Mouse (Mus musculus) heart, adult 2 months (tissue): ENCODE data around the gene Olfr372. TPM values are rescaled to one million over a fixed set of nuclear protein-coding genes. Genes with fewer than 3 reads are reported as not detected.
"Not testable (repeated sequence)": the region's sequence is repeated elsewhere in the genome, so short reads cannot be mapped to it uniquely, and the experiment has no call there.

Experiments
- DNase-seq, 2 experiments: peaks; one replicate each; pipeline ENCODE4 v3.0.0; 2021
- H3K27ac ChIP-seq: fragments of 200-600 bp; 2 replicates; pipeline ENCODE4 v1.8.1; 2022
- H3K27me3 ChIP-seq: fragments of 200-500 bp; 2 replicates; pipeline ENCODE4 v1.6.1; 2012; ENCODE audit warnings: mild to moderate bottlenecking, low read length, inconsistent platforms, mixed read lengths; ENCODE audit not compliant: control insufficient read depth, insufficient read depth
- H3K36me3 ChIP-seq: fragments of 200-500 bp; 2 replicates; pipeline ENCODE4 v1.6.1; 2012; ENCODE audit warnings: low read length, inconsistent platforms; ENCODE audit not compliant: control insufficient read depth, insufficient read depth
- H3K4me1 ChIP-seq: fragments of 200-500 bp; 2 replicates; pipeline ENCODE4 v1.6.1; 2011; ENCODE audit warnings: low read length; ENCODE audit not compliant: control insufficient read depth, insufficient read depth
- H3K4me3 ChIP-seq: fragments of 200-600 bp; 2 replicates; pipeline ENCODE4 v1.8.1; 2022
- H3K79me2 ChIP-seq: fragments of 200-500 bp; replicated peaks from 2 replicates; pipeline ENCODE4 v1.6.1; 2012; ENCODE audit warnings: mild to moderate bottlenecking, inconsistent platforms, low read length, moderate library complexity, mixed read lengths; ENCODE audit not compliant: control insufficient read depth, insufficient read depth
- H3K9ac ChIP-seq: fragments of 200-500 bp; 2 replicates; pipeline ENCODE4 v1.6.1; 2012; ENCODE audit warnings: low read depth, mild to moderate bottlenecking, control low read depth, inconsistent platforms, low read length, mixed read lengths
- CTCF ChIP-seq: fragments of 200-600 bp; IDR thresholded peaks from 2 replicates; pipeline ENCODE4 v1.8.1; 2022; ENCODE audit warnings: antibody characterized with exemption, mild to moderate bottlenecking, moderate library complexity
- EP300 ChIP-seq: fragments of 200-500 bp; IDR thresholded peaks from 2 replicates; pipeline ENCODE4 v1.6.1; 2011; ENCODE audit warnings: low read depth, low read length, control low read depth; ENCODE audit not compliant: insufficient read depth
- POLR2A ChIP-seq: fragments of 200-500 bp; IDR thresholded peaks from 2 replicates; pipeline ENCODE4 v1.6.1; 2011; ENCODE audit warnings: mild to moderate bottlenecking, low read depth, low read length, control low read depth; ENCODE audit not compliant: insufficient read depth
- WGBS: fragments of 180-500 bp; shearing (Covaris S2); methylation state at CpG from one replicate; pipeline ENCODE4 v1.1.7; 2018; 5-methylcytosine and 5-hydroxymethylcytosine counted together
- intact Hi-C: fragments of 180-260 bp; cut with DNase I; formaldehyde crosslinking; loops from one replicate; pipeline ENCODE4 v1.15.1; 2025
- polyA plus RNA-seq: library from polyadenylated mRNA; depleted of rRNA; stranded (reverse); fragments of >200 nt; gene quantifications from 2 replicates; pipeline ENCODE4 v1.2.3, GENCODE M21; 2012
- total RNA-seq, 2 experiments: library from RNA; stranded (reverse); gene quantifications; 2 replicates each; pipeline ENCODE4 v1.2.3; 2021

Gene Olfr372
- total and polyA plus RNA-seq, 3 experiments = not detected

GRCm38 (mm10) chr8:72019816-72020215, 21.2 kb upstream of the Olfr372 start:
- H3K4me1 ChIP-seq = no peaks in the 10 kb centered on the region
- H3K79me2 ChIP-seq = no peaks in the 10 kb centered on the region
- H3K27me3 ChIP-seq = no peaks in the 10 kb centered on the region
- no peak overlapping the region for H3K9ac ChIP-seq
- H3K4me3 ChIP-seq = no peak overlapping the region
- no peaks in the 10 kb centered on the region for H3K36me3 ChIP-seq
- TF ChIP-seq POLR2A (no peak), EP300 (no peak), CTCF (no peak)
- H3K27ac ChIP-seq = no peak overlapping the region
- no peak for DNase-seq
- intact Hi-C loops = no loop called here
- WGBS = 39% methylated on average over 2 of the region's 2 CpGs

DNA sequence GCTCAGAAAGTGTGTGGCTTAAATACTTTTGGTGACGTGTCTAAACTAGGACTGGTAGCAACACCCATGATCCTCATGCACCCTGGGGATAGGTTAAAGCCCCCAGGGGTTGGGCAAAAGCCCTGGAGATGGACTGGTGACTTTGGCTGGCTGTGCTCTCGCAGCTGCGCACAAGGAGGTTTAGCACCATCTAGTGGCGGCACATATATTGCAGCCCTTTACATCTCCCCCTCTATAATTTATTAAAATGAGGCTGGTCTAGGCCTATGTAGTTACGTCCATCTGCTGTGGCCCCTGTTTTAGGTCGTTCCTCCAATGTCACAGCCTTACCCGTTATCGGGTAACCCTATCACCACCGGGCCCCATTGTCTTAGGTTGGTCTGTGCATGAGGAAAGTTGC, 16.1 kb upstream of the Olfr372 start:
- H3K27ac ChIP-seq, H3K9ac ChIP-seq, H3K36me3 ChIP-seq, H3K79me2 ChIP-seq, H3K27me3 ChIP-seq, intact Hi-C loops, H3K4me1 ChIP-seq, H3K4me3 ChIP-seq: not testable (repeated sequence)
- 5% methylated on average over 4 of the region's 9 CpGs for WGBS
- TF ChIP-seq CTCF = peak; percentile 36
- peak; percentile 43 to 54 for DNase-seq

DNA sequence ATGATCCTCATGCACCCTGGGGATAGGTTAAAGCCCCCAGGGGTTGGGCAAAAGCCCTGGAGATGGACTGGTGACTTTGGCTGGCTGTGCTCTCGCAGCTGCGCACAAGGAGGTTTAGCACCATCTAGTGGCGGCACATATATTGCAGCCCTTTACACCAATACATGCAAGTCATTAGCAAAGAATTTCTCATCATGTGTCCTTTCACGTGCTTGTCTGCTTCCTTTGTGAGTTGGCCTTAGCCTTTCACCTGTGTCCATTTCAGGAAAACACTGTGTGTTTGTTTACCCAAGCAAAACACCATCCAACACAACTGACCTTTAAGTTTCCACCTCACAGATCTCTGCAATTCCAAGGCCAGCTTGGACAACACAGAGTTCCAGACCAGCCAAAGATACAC, 8.1 kb upstream of the Olfr372 start:
- TF ChIP-seq CTCF = peak; percentile 56
- WGBS = 18% methylated on average over 4 of the region's 4 CpGs
- H3K4me1 ChIP-seq, H3K27ac ChIP-seq, H3K36me3 ChIP-seq, H3K4me3 ChIP-seq, H3K9ac ChIP-seq, intact Hi-C loops, H3K27me3 ChIP-seq, H3K79me2 ChIP-seq: not testable (repeated sequence)
- DNase-seq = peak; percentile 40 to 62

GRCm38 (mm10) chr8:72042493-72042892, 1.5 kb downstream of the Olfr372 start:
- no peak for DNase-seq
- Histone ChIP-seq H3K27ac (no peak overlapping the region), H3K79me2 (no peaks in the 10 kb centered on the region), H3K27me3 (no peaks in the 10 kb centered on the region), H3K4me1 (no peaks in the 10 kb centered on the region), H3K4me3 (no peak overlapping the region), H3K36me3 (no peaks in the 10 kb centered on the region), H3K9ac (no peak overlapping the region)
- TF ChIP-seq EP300 = no peak
- no peak for TF ChIP-seq CTCF
- no peak for TF ChIP-seq POLR2A
- intact Hi-C loops = no loop called here
- 73% methylated on average over 1 of the region's 1 CpGs for WGBS

DNA sequence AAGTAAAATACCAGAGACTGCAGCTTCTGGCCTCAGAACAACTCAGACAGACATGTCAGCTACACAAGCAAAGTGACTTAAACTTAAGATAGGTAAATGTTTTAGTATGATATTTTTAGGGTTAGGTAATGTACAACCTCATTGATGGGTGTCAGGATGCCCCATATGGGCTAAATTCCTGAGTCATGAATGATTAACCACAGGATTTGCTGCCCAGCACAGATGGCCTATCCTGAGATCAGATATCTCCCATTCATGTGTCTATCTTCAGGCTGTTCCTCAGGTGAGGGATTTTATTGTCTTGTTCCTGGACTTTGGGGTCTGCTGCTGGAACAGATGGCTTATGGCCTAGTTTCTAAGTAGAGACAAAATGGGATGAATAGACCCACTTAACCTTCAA, 13.6 kb downstream of the Olfr372 start:
- intact Hi-C loops, H3K27ac ChIP-seq, H3K9ac ChIP-seq, H3K27me3 ChIP-seq, DNase-seq, H3K79me2 ChIP-seq, H3K4me1 ChIP-seq, H3K36me3 ChIP-seq, H3K4me3 ChIP-seq: not testable (repeated sequence)

DNA sequence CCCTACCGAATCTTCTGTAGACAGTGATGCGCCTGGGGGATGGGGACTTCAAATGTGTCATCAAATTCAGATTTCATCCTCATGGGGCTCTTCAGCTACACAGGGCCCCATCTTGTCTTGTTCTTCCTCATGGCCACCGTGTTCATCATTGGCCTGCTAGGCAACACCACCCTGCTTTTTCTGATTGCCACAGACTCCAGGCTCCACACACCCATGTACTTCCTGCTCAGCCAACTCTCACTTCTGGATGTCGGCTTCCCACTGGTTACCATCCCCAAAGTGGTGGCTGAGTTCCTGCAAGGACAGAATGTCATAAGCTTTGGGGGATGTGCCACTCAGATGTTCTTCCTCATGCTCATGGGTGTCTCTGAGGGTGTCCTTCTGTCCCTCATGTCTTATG, 16.6 kb downstream of the Olfr372 start:
- DNase-seq, H3K36me3 ChIP-seq, H3K4me3 ChIP-seq, H3K27ac ChIP-seq, H3K27me3 ChIP-seq, H3K79me2 ChIP-seq, intact Hi-C loops, H3K4me1 ChIP-seq, H3K9ac ChIP-seq: not testable (repeated sequence)
- 79% methylated on average over 3 of the region's 4 CpGs for WGBS

- H3K27me3 ChIP-seq, H3K36me3 ChIP-seq, DNase-seq, H3K27ac ChIP-seq, H3K4me3 ChIP-seq, H3K9ac ChIP-seq, H3K79me2 ChIP-seq, intact Hi-C loops, H3K4me1 ChIP-seq: not testable (repeated sequence)
- WGBS = 85% methylated on average over 1 of the region's 1 CpGs
Observed at GRCm38 (mm10) chr8:72066819-72067399, 25.9 kb downstream of the Olfr372 start.

- DNase-seq, H3K27me3 ChIP-seq, H3K9ac ChIP-seq, H3K36me3 ChIP-seq, H3K4me1 ChIP-seq, H3K79me2 ChIP-seq, H3K4me3 ChIP-seq, intact Hi-C loops, H3K27ac ChIP-seq: not testable (repeated sequence)
Observed at GRCm38 (mm10) chr8:72082877-72083276, 41.9 kb downstream of the Olfr372 start, which contains the start of gene Olfr373. Gene Olfr373, plus strand, starts transcription at chr8:72083177.
